Comparison of ENCODE assay signal across 24 mouse cellular contexts in genomic region chr7:126418496-126418895, GRCm38 (mm10). TPM values are rescaled to one million over a fixed set of nuclear protein-coding genes. Genes with fewer than 3 reads are reported as not detected.
DNase-seq lines count a peak whose midpoint lies in the region; ATAC-seq and TF ChIP-seq lines count a peak whose summit lies in the region.
"Had no signal": no experiment of that assay in that cellular context is flagged by ENCODE, and none has a peak within 500 bp of the region (broad histone marks: within the 10 kb centered on the region; RNA-seq: fewer than 3 reads in every experiment).

No protein-coding gene starts in this region.

- no peak for TF ChIP-seq CTCF in spleen, adult 2 months (IDR thresholded peaks at IDR 0.05; ENCODE audit: extremely low read depth, insufficient read depth, insufficient read length, insufficient replicate concordance)
- TF ChIP-seq CTCF in bone marrow, adult 2 months (IDR thresholded peaks at IDR 0.05; ENCODE audit: control insufficient read depth, insufficient read depth, low read length), result no peak

- no peaks in the 10 kb centered on the region for H3K9me3 ChIP-seq in embryonic facial prominence, embryonic 14.5 days (ENCODE audit: control insufficient read depth, low read length)
- H3K9me3 ChIP-seq in embryonic facial prominence, embryonic 10.5 days, result no peaks in the 10 kb centered on the region
- peaks cover 3% of the 10 kb centered on the region; the same call in 1 of the 2 replicates for H3K9me3 ChIP-seq in heart, embryonic 12.5 days (replicated peaks)
- H3K9me3 ChIP-seq: forebrain, embryonic 15.5 days; hindbrain, embryonic 10.5 days had no signal

- no peak overlapping the region for H3K4me3 ChIP-seq in embryonic facial prominence, embryonic 14.5 days (ENCODE audit: low read depth, low read length)
- H3K4me3 ChIP-seq in embryonic facial prominence, embryonic 10.5 days, result no peak overlapping the region
- no peak overlapping the region for H3K4me3 ChIP-seq in spleen, adult 2 months (ENCODE audit: extremely low read depth, insufficient read depth, insufficient read length)
- H3K4me3 ChIP-seq in bone marrow, adult 2 months (replicated peaks; ENCODE audit: control insufficient read depth, low read depth, low read length), result no peak overlapping the region
- H3K4me3 ChIP-seq in heart, embryonic 12.5 days, result no peak overlapping the region
- H3K4me3 ChIP-seq: forebrain, embryonic 15.5 days; hindbrain, embryonic 10.5 days had no signal

- no peaks in the 10 kb centered on the region for H3K36me3 ChIP-seq in embryonic facial prominence, embryonic 14.5 days (ENCODE audit: control insufficient read depth, insufficient read depth, low read length)
- H3K36me3 ChIP-seq in embryonic facial prominence, embryonic 10.5 days (replicated peaks), result no peaks in the 10 kb centered on the region
- no peaks in the 10 kb centered on the region for H3K36me3 ChIP-seq in spleen, adult 2 months (ENCODE audit: control insufficient read depth, insufficient read depth, low read length)
- no peaks in the 10 kb centered on the region for H3K36me3 ChIP-seq in heart, embryonic 12.5 days
- H3K36me3 ChIP-seq: forebrain, embryonic 15.5 days; G1E; hindbrain, embryonic 10.5 days had no signal

- H3K4me1 ChIP-seq in embryonic facial prominence, embryonic 14.5 days (ENCODE audit: control insufficient read depth, insufficient read depth, low read length), result no peaks in the 10 kb centered on the region
- H3K4me1 ChIP-seq in embryonic facial prominence, embryonic 10.5 days, result peaks cover 18% of the 10 kb centered on the region
- peaks cover 20% of the 10 kb centered on the region; the same call in 1 of the 2 replicates for H3K4me1 ChIP-seq in spleen, adult 2 months (ENCODE audit: control insufficient read depth, insufficient read depth, insufficient read length)
- peaks cover 3% of the 10 kb centered on the region for H3K4me1 ChIP-seq in bone marrow, adult 2 months (ENCODE audit: control insufficient read depth, insufficient read depth, low read length)
- H3K4me1 ChIP-seq in heart, embryonic 12.5 days (replicated peaks), result no peaks in the 10 kb centered on the region
- H3K4me1 ChIP-seq: forebrain, embryonic 15.5 days had no signal

- H3K27me3 ChIP-seq in embryonic facial prominence, embryonic 14.5 days (replicated peaks; ENCODE audit: control insufficient read depth, insufficient read depth, low read length), result no peaks in the 10 kb centered on the region
- no peaks in the 10 kb centered on the region for H3K27me3 ChIP-seq in embryonic facial prominence, embryonic 10.5 days (replicated peaks; ENCODE audit: low read depth, poor library complexity, severe bottlenecking)
- no peaks in the 10 kb centered on the region for H3K27me3 ChIP-seq in spleen, adult 2 months (ENCODE audit: control insufficient read depth, insufficient read depth, low read length)
- peaks cover 5% of the 10 kb centered on the region for H3K27me3 ChIP-seq in heart, embryonic 12.5 days (replicated peaks)
- H3K27me3 ChIP-seq: forebrain, embryonic 15.5 days had no signal

- H3K9ac ChIP-seq in embryonic facial prominence, embryonic 14.5 days (ENCODE audit: low read depth, low read length), result no peak overlapping the region
- no peak overlapping the region for H3K9ac ChIP-seq in heart, embryonic 12.5 days
- H3K9ac ChIP-seq: forebrain, embryonic 15.5 days had no signal

- no peak for ATAC-seq in embryonic facial prominence, embryonic 14.5 days (ENCODE audit: low read depth)
- ATAC-seq in heart, embryonic 12.5 days (ENCODE audit: insufficient number of reproducible peaks, low FRiP score), result no peak
- ATAC-seq: activated CD4-positive, CD25-positive, alpha-beta regulatory T cell, adult 4 months; forebrain, embryonic 15.5 days; hindbrain, embryonic 16.5 days; inflammation-experienced regulatory T-cells, adult 6 months; Patski had no signal

- 62% methylated on average over 3 of the region's 3 CpGs for WGBS in embryonic facial prominence, embryonic 14.5 days
- 71% methylated on average over 3 of the region's 3 CpGs for WGBS in embryonic facial prominence, embryonic 10.5 days
- WGBS in spleen, adult 2 months, result 27% methylated on average over 3 of the region's 3 CpGs
- 24% methylated on average over 3 of the region's 3 CpGs for WGBS in bone marrow, adult 2 months
- 43% methylated on average over 3 of the region's 3 CpGs for WGBS in heart, embryonic 12.5 days

- H3K4me2 ChIP-seq in embryonic facial prominence, embryonic 14.5 days (ENCODE audit: low read depth, low read length), result no peak overlapping the region
- no peak overlapping the region for H3K4me2 ChIP-seq in heart, embryonic 12.5 days
- H3K4me2 ChIP-seq: forebrain, embryonic 15.5 days; heart, embryonic 11.5 days had no signal

- TF ChIP-seq POLR2A in spleen, adult 2 months (IDR thresholded peaks at IDR 0.05; ENCODE audit: low read depth, low read length), result no peak
- TF ChIP-seq POLR2A in bone marrow, adult 2 months (IDR thresholded peaks at IDR 0.05; ENCODE audit: borderline replicate concordance, control insufficient read depth, low read depth, low read length), result no peak

- no peak overlapping the region for H3K27ac ChIP-seq in embryonic facial prominence, embryonic 14.5 days (replicated peaks; ENCODE audit: low read depth, low read length)
- H3K27ac ChIP-seq in embryonic facial prominence, embryonic 10.5 days (replicated peaks), result no peak overlapping the region
- H3K27ac ChIP-seq in spleen, adult 2 months (ENCODE audit: insufficient read depth, low read length), result peak overlapping the region; percentile 91
- peak overlapping the region; percentile 91; the same call in 1 of the 2 replicates for H3K27ac ChIP-seq in bone marrow, adult 2 months (ENCODE audit: control insufficient read depth, insufficient read depth, low read depth, low read length, poor library complexity)
- no peak overlapping the region for H3K27ac ChIP-seq in heart, embryonic 12.5 days (ENCODE audit: poor library complexity, severe bottlenecking)
- H3K27ac ChIP-seq: forebrain, embryonic 15.5 days had no signal

- DNase-seq in embryonic facial prominence, embryonic 14.5 days (ENCODE audit: low spot score), result peak; percentile 6
- no peak for DNase-seq in embryonic facial prominence, embryonic 10.5 days (ENCODE audit: low spot score)
- no peak for DNase-seq in spleen, adult 2 months (ENCODE audit: low read depth in 1 of 2, low spot score in 2 of 2)
- DNase-seq in spleen, postnatal 36 days (ENCODE audit: low spot score in 2 of 2), result no peak
- no peak for DNase-seq in neural tube, embryonic 10.5 days (ENCODE audit: extremely low spot score, low spot score)
- no peak for DNase-seq in kidney, adult 9 months
- DNase-seq: adrenal gland, adult 2 months; adrenal gland, postnatal 25 days; cerebellum, adult 2 months; cerebellum, postnatal 10 days; gastrocnemius, postnatal 36 days; heart, adult 18-20 months had no signal

RNA-seq across cellular contexts. Expression of gene Cd19, which starts 3.8 kb away (rescaled TPM):
- polyA plus RNA-seq in embryonic facial prominence, embryonic 14.5 days (2014; fragmentation: Nextera tagmentation; extraction: Ambion mirVana), result 0.19 and 0.28 TPM in 2 replicates
- polyA plus RNA-seq in embryonic facial prominence, embryonic 10.5 days (2016; fragmentation: Nextera tagmentation; extraction: Ambion mirVana), result not detected in 2 replicates
- 268 and 290 TPM in 2 replicates for polyA plus RNA-seq in spleen, adult 2 months (2012; rRNA removed)
- 62.1 and 196 TPM in 2 replicates for polyA plus RNA-seq in bone marrow, adult 2 months (2011; ENCODE audit: insufficient read depth, insufficient read length, low replicate concordance, missing spikeins)
- polyA plus RNA-seq in heart, embryonic 12.5 days (2016; fragmentation: Nextera tagmentation; extraction: Ambion mirVana), result not detected in 2 replicates
- polyA plus RNA-seq: embryonic facial prominence, embryonic 11.5 days; forebrain, embryonic 11.5 days; forebrain, embryonic 15.5 days; G1E; heart, embryonic 11.5 days; hindbrain, embryonic 10.5 days; hindbrain, embryonic 16.5 days; Patski had no signal

RNA-seq across cellular contexts. Expression of gene Rabep2, which starts 10.1 kb away (rescaled TPM):
- 26.4 and 28.9 TPM in 2 replicates for polyA plus RNA-seq in embryonic facial prominence, embryonic 14.5 days (2014; fragmentation: Nextera tagmentation; extraction: Ambion mirVana)
- polyA plus RNA-seq in embryonic facial prominence, embryonic 10.5 days (2016; fragmentation: Nextera tagmentation; extraction: Ambion mirVana), result 33.7 and 34.6 TPM in 2 replicates
- 60.3 and 73.9 TPM in 2 replicates for polyA plus RNA-seq in spleen, adult 2 months (2012; rRNA removed)
- 10.7 and 28.6 TPM in 2 replicates for polyA plus RNA-seq in bone marrow, adult 2 months (2011; ENCODE audit: insufficient read depth, insufficient read length, low replicate concordance, missing spikeins)
- 23.3 and 23.9 TPM in 2 replicates for polyA plus RNA-seq in heart, embryonic 12.5 days (2016; fragmentation: Nextera tagmentation; extraction: Ambion mirVana)

RNA-seq across cellular contexts. Expression of gene Nfatc2ip, which starts 22.0 kb away (rescaled TPM):
- 2.5 and 2.6 TPM in 2 replicates for polyA plus RNA-seq in embryonic facial prominence, embryonic 14.5 days (2014; fragmentation: Nextera tagmentation; extraction: Ambion mirVana)
- polyA plus RNA-seq in embryonic facial prominence, embryonic 10.5 days (2016; fragmentation: Nextera tagmentation; extraction: Ambion mirVana), result 2.5 and 2.9 TPM in 2 replicates
- 9.0 and 10.7 TPM in 2 replicates for polyA plus RNA-seq in spleen, adult 2 months (2012; rRNA removed)
- polyA plus RNA-seq in bone marrow, adult 2 months (2011; ENCODE audit: insufficient read depth, insufficient read length, low replicate concordance, missing spikeins), result 11.1 and 15.1 TPM in 2 replicates
- 1.7 and 2.2 TPM in 2 replicates for polyA plus RNA-seq in heart, embryonic 12.5 days (2016; fragmentation: Nextera tagmentation; extraction: Ambion mirVana)

RNA-seq across cellular contexts. Expression of gene Spns1, which starts 41.2 kb away (rescaled TPM):
- polyA plus RNA-seq in embryonic facial prominence, embryonic 14.5 days (2014; fragmentation: Nextera tagmentation; extraction: Ambion mirVana), result 40.4 and 43.8 TPM in 2 replicates
- polyA plus RNA-seq in embryonic facial prominence, embryonic 10.5 days (2016; fragmentation: Nextera tagmentation; extraction: Ambion mirVana), result 63.6 and 66.9 TPM in 2 replicates
- 115 and 208 TPM in 2 replicates for polyA plus RNA-seq in spleen, adult 2 months (2012; rRNA removed)
- polyA plus RNA-seq in bone marrow, adult 2 months (2011; ENCODE audit: insufficient read depth, insufficient read length, low replicate concordance, missing spikeins), result 13.0 and 32.8 TPM in 2 replicates
- 45.1 TPM in 2 replicates for polyA plus RNA-seq in heart, embryonic 12.5 days (2016; fragmentation: Nextera tagmentation; extraction: Ambion mirVana)

RNA-seq across cellular contexts. Expression of gene Atp2a1, which starts 44.4 kb away (rescaled TPM):
- polyA plus RNA-seq in embryonic facial prominence, embryonic 14.5 days (2014; fragmentation: Nextera tagmentation; extraction: Ambion mirVana), result 235 and 334 TPM in 2 replicates
- polyA plus RNA-seq in embryonic facial prominence, embryonic 10.5 days (2016; fragmentation: Nextera tagmentation; extraction: Ambion mirVana), result 1.8 and 2.5 TPM in 2 replicates
- 2.4 and 2.6 TPM in 2 replicates for polyA plus RNA-seq in spleen, adult 2 months (2012; rRNA removed)
- 12.0 and 13.4 TPM in 2 replicates for polyA plus RNA-seq in bone marrow, adult 2 months (2011; ENCODE audit: insufficient read depth, insufficient read length, low replicate concordance, missing spikeins)
- 1.7 and 3.2 TPM in 2 replicates for polyA plus RNA-seq in heart, embryonic 12.5 days (2016; fragmentation: Nextera tagmentation; extraction: Ambion mirVana)
- polyA plus RNA-seq: adrenal gland, adult 2 months; forebrain, embryonic 11.5 days had no signal

Comparison
In these comparisons a context has a peak if more than half of its experiments do, and no peak if none do; other contexts are left out.
1. H3K27ac ChIP-seq: peak in spleen, adult 2 months (single experiment) and bone marrow, adult 2 months (single experiment); none in embryonic facial prominence, embryonic 14.5 days (single experiment), embryonic facial prominence, embryonic 10.5 days (single experiment) and heart, embryonic 12.5 days (single experiment).
2. RNA of gene Cd19, which starts 3.8 kb away (polyA plus RNA-seq): 268 to 290 TPM in spleen, adult 2 months and 62.1 to 196 TPM in bone marrow, adult 2 months; 0.19 to 0.28 TPM in embryonic facial prominence, embryonic 14.5 days, not detected in embryonic facial prominence, embryonic 10.5 days and not detected in heart, embryonic 12.5 days; every median in the first group is over 10 times any median in the second.